Mouse (Mus musculus) testis, postnatal 14 days (tissue): ENCODE results near the gene Nrip1.
A peak's percentile ranks its signal among the peaks of the same experiment; 100 is the strongest.
"Not testable (repeated sequence)": the region's sequence is repeated elsewhere in the genome, so short reads cannot be mapped to it uniquely, and the experiment has no call there.

Experiments
- DNase-seq: peaks from one replicate; pipeline ENCODE4 v3.0.0; 2021; ENCODE audit warnings: low spot score

Nrip1 gene

GRCm38 (mm10) chr16:76373671-76374091, at the start of gene Nrip1:
Nrip1 (minus strand) TSS chr16:76373827.
- no peak for DNase-seq

GRCm38 (mm10) chr16:76422531-76422930, 48.9 kb upstream of the Nrip1 start:
- DNase-seq, result no peak

GRCm38 (mm10) chr16:76419849-76420248, 46.2 kb upstream of the Nrip1 start:
- no peak for DNase-seq

- no peak for DNase-seq
Observed at GRCm38 (mm10) chr16:76416477-76416876, 42.9 kb upstream of the Nrip1 start.

- DNase-seq, result no peak
Observed at GRCm38 (mm10) chr16:76416060-76416438, 42.4 kb upstream of the Nrip1 start.

- no peak for DNase-seq
Observed at GRCm38 (mm10) chr16:76415407-76416059, 41.9 kb upstream of the Nrip1 start.

GRCm38 (mm10) chr16:76414528-76414927, 40.9 kb upstream of the Nrip1 start:
- no peak for DNase-seq

- DNase-seq, result no peak
Observed at GRCm38 (mm10) chr16:76413581-76413980, 40.0 kb upstream of the Nrip1 start.

GRCm38 (mm10) chr16:76409355-76409722, 35.7 kb upstream of the Nrip1 start:
- DNase-seq, result no peak

GRCm38 (mm10) chr16:76408696-76409354, 35.2 kb upstream of the Nrip1 start:
- DNase-seq, result no peak

GRCm38 (mm10) chr16:76408241-76408640, 34.6 kb upstream of the Nrip1 start:
- DNase-seq, result no peak

- DNase-seq, result no peak
Observed at GRCm38 (mm10) chr16:76407321-76407920, 33.8 kb upstream of the Nrip1 start.

- DNase-seq, result no peak
Observed at GRCm38 (mm10) chr16:76406897-76407296, 33.3 kb upstream of the Nrip1 start.

GRCm38 (mm10) chr16:76406319-76406718, 32.7 kb upstream of the Nrip1 start:
- no peak for DNase-seq

GRCm38 (mm10) chr16:76403305-76403704, 29.7 kb upstream of the Nrip1 start:
- DNase-seq, result not testable (repeated sequence)

GRCm38 (mm10) chr16:76396512-76396911, 22.9 kb upstream of the Nrip1 start:
- peak; percentile 55 for DNase-seq

- DNase-seq, result no peak
Observed at GRCm38 (mm10) chr16:76393267-76393666, 19.6 kb upstream of the Nrip1 start.

GRCm38 (mm10) chr16:76386496-76386895, 12.9 kb upstream of the Nrip1 start:
- no peak for DNase-seq

GRCm38 (mm10) chr16:76386071-76386470, 12.4 kb upstream of the Nrip1 start:
- no peak for DNase-seq

- no peak for DNase-seq
Observed at GRCm38 (mm10) chr16:76377211-76377610, 3.6 kb upstream of the Nrip1 start.

- DNase-seq, result no peak
Observed at GRCm38 (mm10) chr16:76376661-76377060, 3.0 kb upstream of the Nrip1 start.

- DNase-seq, result peak; percentile 79
Observed at GRCm38 (mm10) chr16:76372941-76373561, 576 bp downstream of the Nrip1 start.
